Mouse (Mus musculus): ENCODE data around the gene Wwc2. TPM values are rescaled to one million over a fixed set of nuclear protein-coding genes. Genes with fewer than 3 reads are reported as not detected.

The Wwc2 gene
- polyA plus RNA-seq, 1 experiment, result 18.6 TPM

GRCm38 (mm10) chr8:48016538-48016937 lies 25.8 kb upstream of the Wwc2 start:
- Histone ChIP-seq H3K27me3 (ENCODE audit: control insufficient read depth, insufficient read depth, low read length) (no peaks in the 10 kb centered on the region), H3K27ac (ENCODE audit: control insufficient read depth, insufficient read depth, low read depth, low read length) (no peak overlapping the region), H3K36me3 (ENCODE audit: control insufficient read depth, insufficient read depth, low read length) (no peaks in the 10 kb centered on the region), H3K4me1 (ENCODE audit: control insufficient read depth, insufficient read depth, low read length) (peaks cover 7% of the 10 kb centered on the region), H3K4me3 (ENCODE audit: control insufficient read depth, low read depth, low read length) (peak overlapping the region; percentile 58; the same call in 1 of the 2 replicates)
- no peak for TF ChIP-seq POLR2A (IDR thresholded peaks at IDR 0.05; ENCODE audit: control insufficient read depth, low read depth, low read length)
- peak; percentile 93; the same call in 1 of the 2 replicates for TF ChIP-seq CTCF (IDR thresholded peaks at IDR 0.05; ENCODE audit: control insufficient read depth, insufficient read depth, insufficient replicate concordance, low read depth, low read length)

DNA sequence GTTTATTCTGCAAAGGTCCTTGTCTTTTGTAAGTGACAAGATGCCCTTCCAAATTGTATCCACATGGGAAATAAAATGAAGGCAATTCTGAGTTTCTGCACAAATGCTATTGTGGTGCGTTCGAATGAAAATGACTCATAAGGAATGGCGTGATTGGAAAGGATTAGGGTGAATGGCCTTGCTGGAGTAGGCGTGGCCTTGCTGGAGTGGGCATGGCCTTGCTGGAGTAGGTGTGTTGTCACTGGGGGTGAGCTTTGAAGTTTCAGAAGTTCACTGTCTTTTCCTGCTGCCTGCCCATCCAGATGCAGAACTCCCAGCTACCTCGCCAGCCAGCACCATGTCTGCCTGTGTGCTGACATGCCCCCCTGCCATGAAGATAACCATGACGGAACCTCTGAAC lies 23.7 kb upstream of the Wwc2 start:
- Histone ChIP-seq H3K36me3 (ENCODE audit: control insufficient read depth, insufficient read depth, low read length) (no peaks in the 10 kb centered on the region), H3K27ac (ENCODE audit: control insufficient read depth, insufficient read depth, low read depth, low read length) (no peak overlapping the region), H3K4me3 (ENCODE audit: control insufficient read depth, low read depth, low read length) (no peak overlapping the region), H3K4me1 (ENCODE audit: control insufficient read depth, insufficient read depth, low read length) (peaks cover 7% of the 10 kb centered on the region), H3K27me3 (ENCODE audit: control insufficient read depth, insufficient read depth, low read length) (no peaks in the 10 kb centered on the region)
- no peak for TF ChIP-seq POLR2A (IDR thresholded peaks at IDR 0.05; ENCODE audit: control insufficient read depth, low read depth, low read length)
- no peak for TF ChIP-seq CTCF (IDR thresholded peaks at IDR 0.05; ENCODE audit: control insufficient read depth, insufficient read depth, insufficient replicate concordance, low read depth, low read length)

- Histone ChIP-seq H3K27ac (ENCODE audit: control insufficient read depth, insufficient read depth, low read depth, low read length) (no peak overlapping the region), H3K36me3 (ENCODE audit: control insufficient read depth, insufficient read depth, low read length) (no peaks in the 10 kb centered on the region), H3K4me3 (ENCODE audit: control insufficient read depth, low read depth, low read length) (no peak overlapping the region), H3K27me3 (ENCODE audit: control insufficient read depth, insufficient read depth, low read length) (no peaks in the 10 kb centered on the region), H3K4me1 (ENCODE audit: control insufficient read depth, insufficient read depth, low read length) (peaks cover 7% of the 10 kb centered on the region)
- TF ChIP-seq CTCF (IDR thresholded peaks at IDR 0.05; ENCODE audit: control insufficient read depth, insufficient read depth, insufficient replicate concordance, low read depth, low read length), result no peak
- no peak for TF ChIP-seq POLR2A (IDR thresholded peaks at IDR 0.05; ENCODE audit: control insufficient read depth, low read depth, low read length)
These were observed 22.6 kb upstream of the Wwc2 start for GRCm38 (mm10) chr8:48013281-48013680.

GRCm38 (mm10) chr8:48011871-48012270 lies 21.1 kb upstream of the Wwc2 start:
- H3K4me3 ChIP-seq (ENCODE audit: control insufficient read depth, low read depth, low read length), result peak overlapping the region; percentile 20
- no peaks in the 10 kb centered on the region for H3K36me3 ChIP-seq (ENCODE audit: control insufficient read depth, insufficient read depth, low read length)
- H3K27ac ChIP-seq (ENCODE audit: control insufficient read depth, insufficient read depth, low read depth, low read length), result no peak overlapping the region
- no peaks in the 10 kb centered on the region for H3K27me3 ChIP-seq (ENCODE audit: control insufficient read depth, insufficient read depth, low read length)
- TF ChIP-seq CTCF (IDR thresholded peaks at IDR 0.05; ENCODE audit: control insufficient read depth, insufficient read depth, insufficient replicate concordance, low read depth, low read length) (no peak), POLR2A (IDR thresholded peaks at IDR 0.05; ENCODE audit: control insufficient read depth, low read depth, low read length) (no peak)
- peaks cover 7% of the 10 kb centered on the region for H3K4me1 ChIP-seq (ENCODE audit: control insufficient read depth, insufficient read depth, low read length)

- peak overlapping the region; percentile 67 for H3K4me3 ChIP-seq (ENCODE audit: control insufficient read depth, low read depth, low read length)
- no peaks in the 10 kb centered on the region for H3K36me3 ChIP-seq (ENCODE audit: control insufficient read depth, insufficient read depth, low read length)
- TF ChIP-seq CTCF (IDR thresholded peaks at IDR 0.05; ENCODE audit: control insufficient read depth, insufficient read depth, insufficient replicate concordance, low read depth, low read length) (peak; percentile 52; the same call in 1 of the 2 replicates), POLR2A (IDR thresholded peaks at IDR 0.05; ENCODE audit: control insufficient read depth, low read depth, low read length) (no peak)
- no peak overlapping the region for H3K27ac ChIP-seq (ENCODE audit: control insufficient read depth, insufficient read depth, low read depth, low read length)
- no peaks in the 10 kb centered on the region for H3K27me3 ChIP-seq (ENCODE audit: control insufficient read depth, insufficient read depth, low read length)
- H3K4me1 ChIP-seq (ENCODE audit: control insufficient read depth, insufficient read depth, low read length), result peaks cover 5% of the 10 kb centered on the region
These were observed 20.3 kb upstream of the Wwc2 start for GRCm38 (mm10) chr8:48010977-48011376.

DNA sequence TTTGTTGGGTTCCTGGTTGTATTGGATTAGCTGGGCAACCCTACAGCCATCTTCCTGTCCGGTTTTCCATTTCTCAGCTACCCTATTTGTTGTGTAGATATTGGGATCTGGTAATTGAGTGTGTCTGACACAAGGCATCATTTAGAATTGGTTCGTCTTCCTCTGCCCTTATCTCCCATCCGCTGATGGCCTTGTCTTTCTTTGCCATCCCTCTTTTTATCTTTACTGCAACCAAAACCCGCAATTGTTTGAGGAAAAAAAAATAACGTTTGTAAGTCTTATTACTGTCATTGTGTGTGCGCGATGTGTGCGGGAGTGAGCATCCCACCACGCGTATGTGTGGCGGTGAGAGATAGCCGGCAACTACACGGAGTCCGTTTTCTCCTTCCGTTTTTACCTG lies 18.7 kb upstream of the Wwc2 start:
- H3K27me3 ChIP-seq (ENCODE audit: control insufficient read depth, insufficient read depth, low read length), result no peaks in the 10 kb centered on the region
- H3K27ac ChIP-seq (ENCODE audit: control insufficient read depth, insufficient read depth, low read depth, low read length), result no peak overlapping the region
- no peaks in the 10 kb centered on the region for H3K36me3 ChIP-seq (ENCODE audit: control insufficient read depth, insufficient read depth, low read length)
- H3K4me3 ChIP-seq (ENCODE audit: control insufficient read depth, low read depth, low read length), result peak overlapping the region; percentile 85
- peaks cover 5% of the 10 kb centered on the region for H3K4me1 ChIP-seq (ENCODE audit: control insufficient read depth, insufficient read depth, low read length)
- TF ChIP-seq POLR2A (IDR thresholded peaks at IDR 0.05; ENCODE audit: control insufficient read depth, low read depth, low read length) (no peak), CTCF (IDR thresholded peaks at IDR 0.05; ENCODE audit: control insufficient read depth, insufficient read depth, insufficient replicate concordance, low read depth, low read length) (no peak)

DNA sequence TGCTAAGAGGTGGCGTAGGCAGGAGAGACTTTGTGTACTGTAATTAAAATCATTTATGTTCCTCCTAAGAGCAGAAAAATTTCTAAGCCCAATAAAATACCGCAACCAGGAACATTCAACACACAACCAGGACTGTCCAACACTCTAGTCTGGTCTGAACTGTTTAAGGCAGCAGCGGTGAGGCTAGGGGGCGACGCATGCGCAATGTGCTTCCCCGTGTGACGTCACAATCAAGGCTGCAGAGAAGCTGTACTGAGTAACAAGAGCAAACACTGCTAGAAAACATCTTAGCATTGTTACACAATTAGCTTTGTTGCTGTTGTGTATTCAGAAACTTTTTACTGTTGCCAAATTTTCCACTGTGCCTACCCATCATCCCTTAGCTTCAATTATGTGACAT lies 18.2 kb upstream of the Wwc2 start:
- Histone ChIP-seq H3K4me1 (ENCODE audit: control insufficient read depth, insufficient read depth, low read length) (peaks cover 3% of the 10 kb centered on the region), H3K4me3 (ENCODE audit: control insufficient read depth, low read depth, low read length) (peak overlapping the region; percentile 85), H3K27ac (ENCODE audit: control insufficient read depth, insufficient read depth, low read depth, low read length) (no peak overlapping the region), H3K27me3 (ENCODE audit: control insufficient read depth, insufficient read depth, low read length) (no peaks in the 10 kb centered on the region), H3K36me3 (ENCODE audit: control insufficient read depth, insufficient read depth, low read length) (no peaks in the 10 kb centered on the region)
- TF ChIP-seq POLR2A (IDR thresholded peaks at IDR 0.05; ENCODE audit: control insufficient read depth, low read depth, low read length) (peak; percentile 91; the same call in 1 of the 2 replicates), CTCF (IDR thresholded peaks at IDR 0.05; ENCODE audit: control insufficient read depth, insufficient read depth, insufficient replicate concordance, low read depth, low read length) (no peak)

GRCm38 (mm10) chr8:48006869-48007268 lies 16.1 kb upstream of the Wwc2 start:
- Histone ChIP-seq H3K27me3 (ENCODE audit: control insufficient read depth, insufficient read depth, low read length) (no peaks in the 10 kb centered on the region), H3K27ac (ENCODE audit: control insufficient read depth, insufficient read depth, low read depth, low read length) (no peak overlapping the region), H3K4me1 (ENCODE audit: control insufficient read depth, insufficient read depth, low read length) (no peaks in the 10 kb centered on the region; the same call in 1 of the 2 replicates), H3K4me3 (ENCODE audit: control insufficient read depth, low read depth, low read length) (peak overlapping the region; percentile 41; the same call in 1 of the 2 replicates), H3K36me3 (ENCODE audit: control insufficient read depth, insufficient read depth, low read length) (no peaks in the 10 kb centered on the region)
- TF ChIP-seq CTCF (IDR thresholded peaks at IDR 0.05; ENCODE audit: control insufficient read depth, insufficient read depth, insufficient replicate concordance, low read depth, low read length) (no peak), POLR2A (IDR thresholded peaks at IDR 0.05; ENCODE audit: control insufficient read depth, low read depth, low read length) (no peak)
